Mouse (Mus musculus) G1E (cell line): ENCODE results near the gene Mtg2.

Experiments used
- CTCF ChIP-seq: IDR thresholded peaks from 2 replicates; pipeline ENCODE4 v1.5.1; 2012; ENCODE audit warnings: low read depth, low read length, inconsistent platforms, mixed read lengths
- GATA1 ChIP-seq: IDR thresholded peaks from 2 replicates; pipeline ENCODE4 v1.6.1; 2012; ENCODE audit warnings: borderline replicate concordance, low read length, inconsistent platforms, mixed read lengths
- GATA2 ChIP-seq: IDR thresholded peaks from 2 replicates; pipeline ENCODE4 v1.6.1; 2012; ENCODE audit warnings: low read depth, low read length, inconsistent platforms, borderline replicate concordance
- POLR2AphosphoS5 ChIP-seq: IDR thresholded peaks from 2 replicates; pipeline ENCODE4 v1.6.1; 2012; ENCODE audit warnings: low read depth, low read length, inconsistent platforms; ENCODE audit not compliant: insufficient replicate concordance
- TAL1 ChIP-seq: conservative IDR thresholded peaks from 2 replicates; pipeline ENCODE4 v1.6.1; 2012; ENCODE audit warnings: low read depth, low read length, inconsistent platforms, mixed read lengths

GRCm38 (mm10) chr2:180105441-180106190, 35.2 kb downstream of the Mtg2 start:
- TF ChIP-seq CTCF: no peak
- TF ChIP-seq TAL1: no peak
- TF ChIP-seq GATA1: no peak
- TF ChIP-seq POLR2AphosphoS5: no peak
- TF ChIP-seq GATA2: no peak
